Mouse (Mus musculus): ENCODE results near the gene Zfhx3. TPM values are rescaled to one million over a fixed set of nuclear protein-coding genes. Genes with fewer than 3 reads are reported as not detected.

Gene Zfhx3
- polyA plus RNA-seq, 2 experiments, result 0.25 to 0.65 TPM

- no peak for DNase-seq (ENCODE audit: low read depth in 3 of 3, low spot score in 3 of 3)
- no peak overlapping the region for H3K4me2 ChIP-seq (ENCODE audit: low read depth)
- H3K27me3 ChIP-seq (ENCODE audit: control insufficient read depth, insufficient read depth, low read length), result no peaks in the 10 kb centered on the region
- no peak overlapping the region for H3K4me3 ChIP-seq (ENCODE audit: insufficient read depth in 1 of 2, low read depth in 2 of 2, low read length in 2 of 2)
- no peak overlapping the region for H3K27ac ChIP-seq
- TF ChIP-seq CTCF (IDR thresholded peaks at IDR 0.05; ENCODE audit: low read depth) (no peak), EP300 (IDR thresholded peaks at IDR 0.05; ENCODE audit: low read depth) (no peak)
- H3K9ac ChIP-seq (replicated peaks), result no peak overlapping the region
- H3K4me1 ChIP-seq (replicated peaks; ENCODE audit: control insufficient read depth in 2 of 2, insufficient read depth in 2 of 2, low read length in 1 of 2), result no peaks in the 10 kb centered on the region
- no peak for ATAC-seq (ENCODE audit: insufficient read depth)
- 66% methylated on average over 12 of the region's 12 CpGs for WGBS (ENCODE audit: insufficient replicate concordance)
- no peaks in the 10 kb centered on the region for H3K9me3 ChIP-seq (ENCODE audit: control insufficient read depth, low read length)
- H3K36me3 ChIP-seq (replicated peaks; ENCODE audit: control insufficient read depth, insufficient read depth, low read depth), result no peaks in the 10 kb centered on the region
Measured at GRCm38 (mm10) chr8:108554578-108555245, 612.3 kb downstream of the Zfhx3 start.

- H3K27me3 ChIP-seq (ENCODE audit: control insufficient read depth, insufficient read depth, low read length), result no peaks in the 10 kb centered on the region
- no peaks in the 10 kb centered on the region for H3K4me1 ChIP-seq (replicated peaks; ENCODE audit: control insufficient read depth in 2 of 2, insufficient read depth in 2 of 2, low read length in 1 of 2)
- no peak for TF ChIP-seq EP300 (IDR thresholded peaks at IDR 0.05; ENCODE audit: low read depth)
- no peak for TF ChIP-seq CTCF (IDR thresholded peaks at IDR 0.05; ENCODE audit: low read depth)
- H3K9ac ChIP-seq (replicated peaks), result no peak overlapping the region
- H3K4me3 ChIP-seq (ENCODE audit: insufficient read depth in 1 of 2, low read depth in 2 of 2, low read length in 2 of 2), result no peak overlapping the region
- ATAC-seq (ENCODE audit: insufficient read depth) (no peak), DNase-seq (ENCODE audit: low read depth in 3 of 3, low spot score in 3 of 3) (no peak)
- no peaks in the 10 kb centered on the region for H3K9me3 ChIP-seq (ENCODE audit: control insufficient read depth, low read length)
- 65% methylated on average over 6 of the region's 6 CpGs for WGBS (ENCODE audit: insufficient replicate concordance)
- H3K36me3 ChIP-seq (replicated peaks; ENCODE audit: control insufficient read depth, insufficient read depth, low read depth), result no peaks in the 10 kb centered on the region
- H3K4me2 ChIP-seq (ENCODE audit: low read depth), result no peak overlapping the region
- no peak overlapping the region for H3K27ac ChIP-seq
Measured at GRCm38 (mm10) chr8:108563420-108563819, 621.0 kb downstream of the Zfhx3 start.

- Histone ChIP-seq H3K4me3 (ENCODE audit: insufficient read depth in 1 of 2, low read depth in 2 of 2, low read length in 2 of 2) (no peak overlapping the region), H3K4me2 (ENCODE audit: low read depth) (no peak overlapping the region), H3K4me1 (replicated peaks; ENCODE audit: control insufficient read depth in 2 of 2, insufficient read depth in 2 of 2, low read length in 1 of 2) (no peaks in the 10 kb centered on the region), H3K27me3 (ENCODE audit: control insufficient read depth, insufficient read depth, low read length) (no peaks in the 10 kb centered on the region), H3K9me3 (ENCODE audit: control insufficient read depth, low read length) (no peaks in the 10 kb centered on the region), H3K9ac (replicated peaks) (no peak overlapping the region), H3K27ac (no peak overlapping the region), H3K36me3 (replicated peaks; ENCODE audit: control insufficient read depth, insufficient read depth, low read depth) (no peaks in the 10 kb centered on the region)
- DNase-seq (ENCODE audit: low read depth in 3 of 3, low spot score in 3 of 3), result no peak
- ATAC-seq (ENCODE audit: insufficient read depth), result no peak
- no peak for TF ChIP-seq EP300 (IDR thresholded peaks at IDR 0.05; ENCODE audit: low read depth)
- TF ChIP-seq CTCF (IDR thresholded peaks at IDR 0.05; ENCODE audit: low read depth), result no peak
- 50% methylated on average over 7 of the region's 7 CpGs for WGBS (ENCODE audit: insufficient replicate concordance)
Measured at GRCm38 (mm10) chr8:108563934-108564564, 621.6 kb downstream of the Zfhx3 start.

- TF ChIP-seq CTCF (IDR thresholded peaks at IDR 0.05; ENCODE audit: low read depth) (no peak), EP300 (IDR thresholded peaks at IDR 0.05; ENCODE audit: low read depth) (no peak)
- Histone ChIP-seq H3K27ac (no peak overlapping the region), H3K4me3 (ENCODE audit: insufficient read depth in 1 of 2, low read depth in 2 of 2, low read length in 2 of 2) (no peak overlapping the region)
Measured at GRCm38 (mm10) chr8:108566035-108566434, 623.6 kb downstream of the Zfhx3 start.

GRCm38 (mm10) chr8:108573295-108574017, 631.0 kb downstream of the Zfhx3 start:
- no peak for TF ChIP-seq EP300 (IDR thresholded peaks at IDR 0.05; ENCODE audit: low read depth)
- no peak for TF ChIP-seq CTCF (IDR thresholded peaks at IDR 0.05; ENCODE audit: low read depth)
- ATAC-seq (ENCODE audit: insufficient read depth) (no peak), DNase-seq (ENCODE audit: low read depth in 3 of 3, low spot score in 3 of 3) (no peak)
- no peak overlapping the region for H3K9ac ChIP-seq (replicated peaks)
- no peak overlapping the region for H3K4me2 ChIP-seq (ENCODE audit: low read depth)
- no peak overlapping the region for H3K4me3 ChIP-seq (ENCODE audit: insufficient read depth in 1 of 2, low read depth in 2 of 2, low read length in 2 of 2)
- H3K4me1 ChIP-seq (replicated peaks; ENCODE audit: control insufficient read depth in 2 of 2, insufficient read depth in 2 of 2, low read length in 1 of 2), result no peaks in the 10 kb centered on the region
- H3K36me3 ChIP-seq (replicated peaks; ENCODE audit: control insufficient read depth, insufficient read depth, low read depth), result no peaks in the 10 kb centered on the region
- H3K9me3 ChIP-seq (ENCODE audit: control insufficient read depth, low read length), result no peaks in the 10 kb centered on the region
- 75% methylated on average over 5 of the region's 5 CpGs for WGBS (ENCODE audit: insufficient replicate concordance)
- no peaks in the 10 kb centered on the region for H3K27me3 ChIP-seq (ENCODE audit: control insufficient read depth, insufficient read depth, low read length)
- H3K27ac ChIP-seq, result no peak overlapping the region

More at GRCm38 (mm10) chr8:108566035-108566434, 623.6 kb downstream of the Zfhx3 start:
- no peak overlapping the region for H3K4me2 ChIP-seq (ENCODE audit: low read depth)
- 78% methylated on average over 12 of the region's 12 CpGs for WGBS (ENCODE audit: insufficient replicate concordance)
- no peaks in the 10 kb centered on the region for H3K4me1 ChIP-seq (replicated peaks; ENCODE audit: control insufficient read depth in 2 of 2, insufficient read depth in 2 of 2, low read length in 1 of 2)
- no peak overlapping the region for H3K9ac ChIP-seq (replicated peaks)
- ATAC-seq (ENCODE audit: insufficient read depth), result no peak
- no peaks in the 10 kb centered on the region for H3K36me3 ChIP-seq (replicated peaks; ENCODE audit: control insufficient read depth, insufficient read depth, low read depth)
- H3K9me3 ChIP-seq (ENCODE audit: control insufficient read depth, low read length), result no peaks in the 10 kb centered on the region
- no peak for DNase-seq (ENCODE audit: low read depth in 3 of 3, low spot score in 3 of 3)
- no peaks in the 10 kb centered on the region for H3K27me3 ChIP-seq (ENCODE audit: control insufficient read depth, insufficient read depth, low read length)

Measured in liver, embryonic 14.5 days (tissue).